Mouse (Mus musculus) thymus, postnatal 25 days (tissue): ENCODE results near the gene Fgf22.
A peak's percentile ranks its signal among the peaks of the same experiment; 100 is the strongest.

Experiments used
- DNase-seq: peaks from one replicate; pipeline ENCODE4 v3.0.0; 2022

Gene Fgf22

GRCm38 (mm10) chr10:79754856-79755516, at the start of gene Fgf22:
Fgf22 (plus strand) TSS chr10:79755076.
- DNase-seq, result peak; percentile 28

- DNase-seq, result no peak
Observed at GRCm38 (mm10) chr10:79705951-79706350, 48.9 kb upstream of the Fgf22 start.

- no peak for DNase-seq
Observed at GRCm38 (mm10) chr10:79706406-79707094, 48.3 kb upstream of the Fgf22 start.

- DNase-seq, result no peak
Observed at GRCm38 (mm10) chr10:79707162-79707561, 47.7 kb upstream of the Fgf22 start.

- no peak for DNase-seq
Observed at GRCm38 (mm10) chr10:79707759-79708158, 47.1 kb upstream of the Fgf22 start.

GRCm38 (mm10) chr10:79708668-79709067, 46.2 kb upstream of the Fgf22 start:
- DNase-seq, result no peak

GRCm38 (mm10) chr10:79709307-79709706, 45.6 kb upstream of the Fgf22 start:
- no peak for DNase-seq

- DNase-seq, result peak; percentile 35
Observed at GRCm38 (mm10) chr10:79712029-79712428, 42.8 kb upstream of the Fgf22 start.

GRCm38 (mm10) chr10:79712499-79713126, 42.3 kb upstream of the Fgf22 start:
- peak; percentile 71 for DNase-seq

- no peak for DNase-seq
Observed at GRCm38 (mm10) chr10:79713163-79713562, 41.7 kb upstream of the Fgf22 start.

GRCm38 (mm10) chr10:79714996-79715395, 39.9 kb upstream of the Fgf22 start:
- no peak for DNase-seq

GRCm38 (mm10) chr10:79716254-79716987, 38.5 kb upstream of the Fgf22 start, which contains the start of gene Hcn2:
Hcn2 (plus strand) TSS chr10:79716634.
- DNase-seq, result no peak

GRCm38 (mm10) chr10:79716988-79717355, 37.9 kb upstream of the Fgf22 start:
- no peak for DNase-seq

GRCm38 (mm10) chr10:79717640-79718357, 37.1 kb upstream of the Fgf22 start:
- peak; percentile 58 for DNase-seq

- no peak for DNase-seq
Observed at GRCm38 (mm10) chr10:79721089-79721488, 33.8 kb upstream of the Fgf22 start.

GRCm38 (mm10) chr10:79723047-79723446, 31.8 kb upstream of the Fgf22 start:
- no peak for DNase-seq

GRCm38 (mm10) chr10:79723692-79724091, 31.2 kb upstream of the Fgf22 start:
- DNase-seq, result no peak

GRCm38 (mm10) chr10:79726090-79726489, 28.8 kb upstream of the Fgf22 start:
- DNase-seq, result peak; percentile 62

GRCm38 (mm10) chr10:79728323-79729249, 26.3 kb upstream of the Fgf22 start:
- no peak for DNase-seq

- no peak for DNase-seq
Observed at GRCm38 (mm10) chr10:79729357-79729965, 25.4 kb upstream of the Fgf22 start.

GRCm38 (mm10) chr10:79732500-79732899, 22.4 kb upstream of the Fgf22 start:
- peak; percentile 58 for DNase-seq
